Mouse (Mus musculus): ENCODE data around the gene 1700024P04Rik.
"Not testable (repeated sequence)": the region's sequence is repeated elsewhere in the genome, so short reads cannot be mapped to it uniquely, and the experiment has no call there.

Gene 1700024P04Rik

DNA sequence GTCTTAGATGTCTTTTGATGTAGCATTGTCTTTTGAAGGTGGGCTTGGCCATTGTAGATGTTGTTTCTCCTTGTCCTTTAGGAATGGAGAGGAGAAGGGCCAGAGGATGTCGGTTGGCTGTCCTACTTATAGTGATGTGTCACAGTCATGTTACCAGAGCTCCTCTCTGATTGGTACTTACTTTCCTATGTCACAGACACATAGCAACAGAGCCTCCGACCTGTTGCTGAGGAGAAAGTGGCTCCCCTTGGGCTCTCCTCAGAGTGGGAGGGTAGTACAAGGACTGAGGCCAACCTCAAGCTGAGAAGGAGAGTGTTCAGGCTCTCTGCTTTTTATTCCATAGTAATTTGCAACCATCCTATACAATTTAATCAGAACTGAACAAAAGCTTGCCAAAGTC lies at the start of gene 1700024P04Rik:
Gene 1700024P04Rik (minus strand): TSS at position 101 of the 400 bp plus-strand sequence.
- no peak for DNase-seq (ENCODE audit: low read depth, low spot score)

GRCm38 (mm10) chr13:99031223-99032216 lies 47.2 kb upstream of the 1700024P04Rik start:
- no peak for DNase-seq (ENCODE audit: low read depth, low spot score)

- DNase-seq (ENCODE audit: low read depth, low spot score): no peak
Observed at GRCm38 (mm10) chr13:99030579-99031200, 46.3 kb upstream of the 1700024P04Rik start.

- no peak for DNase-seq (ENCODE audit: low read depth, low spot score)
Observed at GRCm38 (mm10) chr13:99025268-99025667, 40.9 kb upstream of the 1700024P04Rik start.

DNA sequence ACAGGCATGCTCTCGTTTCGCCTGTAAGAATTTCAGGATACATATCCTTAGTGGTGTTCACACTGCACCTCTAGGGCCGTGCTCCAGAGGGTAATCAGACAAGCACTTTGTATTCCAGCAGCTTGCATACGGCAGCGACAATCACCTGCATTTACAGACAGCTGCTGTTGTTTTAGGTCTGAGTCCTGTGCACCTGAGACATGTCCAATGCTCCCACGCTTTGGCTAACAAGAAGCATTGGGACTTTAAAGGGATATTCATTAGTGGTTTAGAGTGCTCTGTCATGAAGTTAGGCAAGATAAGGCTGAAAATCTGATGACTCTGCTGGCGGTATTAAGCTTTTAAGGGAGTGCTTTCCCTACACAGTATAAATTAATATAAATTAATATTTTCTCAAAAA lies 37.7 kb upstream of the 1700024P04Rik start:
- DNase-seq (ENCODE audit: low read depth, low spot score): no peak

- no peak for DNase-seq (ENCODE audit: low read depth, low spot score)
Observed at GRCm38 (mm10) chr13:99021181-99021580, 36.8 kb upstream of the 1700024P04Rik start.

GRCm38 (mm10) chr13:99019831-99020669 lies 35.7 kb upstream of the 1700024P04Rik start:
- DNase-seq (ENCODE audit: low read depth, low spot score): no peak

DNA sequence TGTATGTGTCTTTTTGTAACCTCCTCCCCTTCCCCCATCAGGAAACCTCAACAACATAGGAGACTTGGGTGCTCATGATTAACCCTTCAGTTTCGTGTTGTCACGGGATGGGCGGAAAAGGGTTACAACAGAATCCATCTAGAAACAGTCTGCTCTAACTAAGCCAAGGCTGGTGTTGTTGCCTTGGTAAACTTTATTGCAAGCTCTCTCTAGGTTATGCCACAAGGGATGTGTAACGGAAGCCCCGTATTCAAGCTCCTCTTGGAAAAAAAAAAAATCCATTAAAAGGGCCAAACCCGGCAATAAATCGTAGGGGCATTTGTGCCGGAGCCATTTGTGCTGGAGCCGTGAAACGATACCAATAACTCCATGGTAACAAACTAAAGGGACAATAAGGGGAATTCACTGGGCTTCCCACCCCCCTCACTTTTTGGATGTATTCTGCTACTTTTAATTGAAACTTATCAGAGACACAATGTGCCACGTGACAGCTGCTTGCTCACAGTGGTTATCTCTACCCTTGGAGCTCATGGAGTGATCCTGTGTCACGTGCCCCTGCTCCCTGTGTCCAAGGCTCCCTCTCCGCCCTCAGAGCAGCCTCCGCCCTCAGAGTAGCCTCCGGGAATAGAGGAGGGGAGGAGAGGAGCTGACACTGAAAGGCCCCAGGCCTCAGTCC lies 34.3 kb upstream of the 1700024P04Rik start:
- no peak for DNase-seq (ENCODE audit: low read depth, low spot score)

DNA sequence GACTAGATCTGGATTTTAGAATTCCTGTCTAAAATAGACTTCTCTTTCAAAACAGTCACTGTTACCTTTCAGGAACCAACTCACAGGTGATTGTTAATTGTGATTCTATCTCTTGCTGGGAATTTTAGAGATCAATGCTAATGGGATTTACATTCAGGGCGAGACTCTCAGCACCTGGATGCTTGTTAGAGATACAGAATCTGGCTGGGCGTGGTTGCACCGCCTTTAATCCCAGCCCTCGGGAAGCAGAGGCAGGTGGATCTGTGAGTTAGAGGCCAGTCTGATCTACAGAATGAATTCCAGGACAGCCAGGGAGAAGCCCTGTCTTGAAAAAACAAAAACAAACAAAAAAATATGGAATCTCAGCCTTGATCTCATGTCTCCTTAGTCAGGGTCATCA lies 32.3 kb upstream of the 1700024P04Rik start:
- DNase-seq (ENCODE audit: low read depth, low spot score): no peak

GRCm38 (mm10) chr13:99012891-99013290 lies 28.5 kb upstream of the 1700024P04Rik start:
- no peak for DNase-seq (ENCODE audit: low read depth, low spot score)

DNA sequence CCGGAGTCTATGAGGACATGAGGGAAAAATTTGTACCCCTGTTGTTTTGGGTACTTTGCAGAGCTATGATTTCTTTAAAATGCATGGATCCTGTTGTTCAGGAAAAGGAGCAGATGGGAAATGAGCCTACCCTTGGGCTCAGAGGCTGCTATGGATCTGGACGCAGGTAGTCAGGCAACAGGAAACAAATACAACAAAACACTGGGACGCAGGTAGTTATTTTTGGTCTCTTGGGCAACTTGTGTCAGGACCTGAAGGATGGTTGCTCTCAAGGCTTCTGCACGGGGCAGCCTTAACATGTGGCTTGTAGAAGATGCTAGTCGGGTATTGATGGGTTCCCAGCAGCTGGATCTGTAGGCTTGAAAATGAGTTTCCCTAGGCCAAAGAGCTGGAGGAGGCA lies 23.6 kb upstream of the 1700024P04Rik start:
- DNase-seq (ENCODE audit: low read depth, low spot score): no peak

DNA sequence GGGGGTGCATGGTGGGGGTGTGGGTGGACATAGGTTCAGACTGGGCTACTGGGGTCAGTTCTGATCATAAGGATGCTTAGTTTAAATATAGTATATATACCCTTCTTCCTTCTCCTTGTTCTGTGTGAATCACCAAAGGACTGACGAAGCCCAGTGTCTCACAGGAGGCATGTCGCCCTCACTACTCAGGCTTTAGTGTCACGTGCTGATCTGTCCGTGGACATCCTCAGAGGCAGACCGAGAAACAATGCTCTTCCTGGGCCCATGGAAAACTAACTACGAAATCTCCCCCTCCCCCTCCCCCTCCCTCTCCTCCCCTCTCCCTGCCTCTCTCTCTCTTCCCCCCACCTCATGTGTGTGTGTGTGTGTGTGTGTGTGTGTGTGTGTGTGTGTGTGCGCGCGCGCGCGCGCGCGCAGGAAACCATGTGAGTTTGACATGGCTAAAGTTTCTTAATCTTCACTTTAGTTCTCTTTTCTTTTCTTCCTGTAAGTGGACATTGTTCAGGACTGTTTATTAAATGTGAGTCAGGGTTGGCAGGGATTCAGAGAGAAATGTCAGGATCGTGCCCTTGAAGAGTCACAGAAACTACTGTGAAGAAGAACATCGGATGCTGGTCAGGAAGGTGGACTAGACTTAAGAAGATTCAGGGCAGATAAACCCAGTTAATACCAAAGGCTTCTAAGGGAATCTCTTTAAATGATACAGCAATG lies 22.2 kb upstream of the 1700024P04Rik start:
- peak; percentile 45 for DNase-seq (ENCODE audit: low read depth, low spot score)

DNA sequence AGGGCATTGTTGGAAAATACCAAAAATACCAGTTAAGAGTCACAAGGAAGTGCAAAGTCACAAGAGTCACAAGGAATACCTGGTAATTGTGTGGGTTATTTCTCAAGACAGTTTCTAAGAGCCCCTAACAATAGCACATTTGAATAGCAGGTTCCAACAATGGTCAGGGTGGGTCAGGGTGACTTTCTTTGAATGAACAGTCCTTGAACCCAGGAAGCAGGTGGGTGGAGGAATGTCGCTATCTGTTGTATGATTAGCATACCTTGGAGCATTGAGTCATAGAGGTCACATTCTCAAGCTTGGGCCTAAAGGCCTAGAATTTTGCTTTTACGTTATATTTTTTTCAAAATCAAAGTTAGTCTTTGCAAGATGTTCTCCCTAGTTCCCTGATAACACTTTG lies 17.3 kb upstream of the 1700024P04Rik start:
- not testable (repeated sequence) for DNase-seq (ENCODE audit: low read depth, low spot score)

DNA sequence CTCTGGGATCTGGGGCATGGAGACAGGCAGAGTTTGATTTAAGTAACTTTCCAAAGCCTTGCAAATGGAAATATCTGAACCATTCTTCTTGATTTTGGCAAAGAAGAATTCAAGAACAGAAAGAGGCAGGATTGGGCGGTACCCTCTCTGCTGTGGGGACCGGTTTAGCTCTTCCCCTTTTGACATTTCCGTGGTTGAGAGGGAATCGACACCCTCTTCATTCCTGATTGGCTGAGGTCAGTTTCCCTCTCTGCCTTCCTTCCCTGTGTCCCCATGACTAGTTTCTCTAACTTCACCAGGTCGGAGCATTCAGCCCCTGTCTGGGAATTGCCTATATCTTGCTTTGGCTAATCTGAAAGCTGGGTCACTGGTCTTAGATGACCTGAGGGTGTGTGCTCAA lies 12.7 kb upstream of the 1700024P04Rik start:
- no peak for DNase-seq (ENCODE audit: low read depth, low spot score)

DNA sequence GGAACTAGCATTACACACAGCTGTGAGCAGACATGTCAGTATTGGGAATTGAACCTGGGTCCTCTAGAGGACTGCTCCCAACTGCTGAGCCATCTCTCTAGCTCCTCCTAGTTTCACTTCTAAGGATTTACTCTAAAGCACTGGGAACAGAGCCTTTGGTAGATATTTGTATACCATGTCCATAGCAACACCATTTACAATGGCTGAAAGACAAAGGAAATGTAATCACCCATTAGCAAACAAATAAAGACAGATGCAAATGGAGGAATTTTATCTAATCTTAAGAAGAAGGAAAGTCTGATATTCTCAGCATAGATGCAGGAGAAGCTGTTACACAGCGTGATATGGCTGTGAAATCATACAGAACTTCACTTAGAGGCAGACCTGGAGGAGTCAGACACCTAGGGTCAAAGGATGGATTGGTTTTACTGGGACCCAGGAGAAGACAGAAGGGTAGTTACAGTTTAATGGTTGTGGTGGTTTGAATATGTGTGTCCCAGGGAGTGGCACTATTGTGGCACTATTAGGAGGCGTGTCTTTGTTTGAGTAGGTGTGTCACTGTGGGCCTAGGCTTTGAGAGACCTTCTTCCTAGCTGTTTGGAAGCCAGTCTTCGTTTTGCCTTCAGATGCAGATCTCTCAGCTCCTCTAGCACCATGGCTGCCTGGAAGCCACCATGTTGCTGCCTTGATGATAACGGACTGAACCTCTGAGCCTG lies 7.1 kb downstream of the 1700024P04Rik start:
- DNase-seq (ENCODE audit: low read depth, low spot score): no peak

DNA sequence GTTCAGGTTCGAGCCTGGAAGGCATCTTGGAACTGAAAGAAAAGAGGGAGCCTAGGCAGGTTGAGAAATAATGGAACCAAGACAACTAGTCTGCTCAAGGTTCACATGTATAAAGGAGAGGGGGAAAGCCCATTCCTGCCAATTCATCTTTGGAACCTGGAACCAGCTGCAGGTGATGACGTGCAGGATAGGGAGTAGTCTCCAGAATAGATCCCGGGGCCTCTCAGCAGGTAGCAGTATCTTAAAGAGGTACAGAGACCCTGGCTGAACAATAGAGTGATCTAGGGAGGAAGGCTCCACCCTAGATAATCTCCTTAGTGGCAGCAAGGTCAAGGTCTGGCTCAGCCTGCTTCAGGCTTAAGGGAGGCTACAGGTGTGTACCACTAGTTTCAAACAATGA lies 8.3 kb downstream of the 1700024P04Rik start:
- not testable (repeated sequence) for DNase-seq (ENCODE audit: low read depth, low spot score)

DNA sequence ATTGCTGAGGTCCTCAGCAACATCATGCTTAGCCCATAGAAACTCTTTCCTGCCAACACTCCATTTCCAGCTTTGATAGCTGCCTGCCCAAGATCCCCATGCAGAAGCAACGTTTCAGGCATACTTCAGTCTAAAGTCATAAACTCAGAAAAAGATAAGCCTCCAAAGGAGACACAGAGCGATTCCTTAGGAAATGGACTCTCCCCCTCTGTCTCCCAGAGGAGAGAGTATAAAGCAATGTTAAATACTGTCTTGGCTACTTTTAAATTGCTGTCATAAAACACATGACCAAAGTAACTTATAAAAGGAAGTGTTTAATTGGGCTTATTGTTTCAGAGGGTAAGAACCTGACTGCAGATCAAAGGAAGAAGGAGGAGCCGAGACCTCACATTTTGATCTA lies 12.3 kb downstream of the 1700024P04Rik start:
- DNase-seq (ENCODE audit: low read depth, low spot score): no peak

DNA sequence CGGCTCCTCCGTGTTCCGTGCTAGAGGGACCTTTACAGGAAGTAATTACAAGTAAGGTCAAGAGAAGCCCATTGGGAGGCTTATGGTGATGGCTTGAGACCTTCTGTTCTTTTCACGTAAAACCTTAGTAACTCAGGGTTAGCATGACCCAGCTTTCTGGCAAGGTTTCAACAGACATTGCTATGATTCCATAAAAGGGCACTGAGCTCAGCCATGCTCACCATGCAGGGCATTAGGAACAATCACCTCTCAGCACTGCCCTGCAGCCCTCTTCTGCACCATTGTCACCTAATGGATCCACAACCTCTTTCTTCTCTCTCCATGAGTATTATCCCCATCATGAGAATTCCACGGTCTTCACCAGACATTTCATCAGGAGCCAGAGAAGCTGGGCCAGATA lies 12.7 kb downstream of the 1700024P04Rik start:
- peak; percentile 8 for DNase-seq (ENCODE audit: low read depth, low spot score)

- no peak for DNase-seq (ENCODE audit: low read depth, low spot score)
Observed at GRCm38 (mm10) chr13:98968517-98968916, 15.8 kb downstream of the 1700024P04Rik start.

- no peak for DNase-seq (ENCODE audit: low read depth, low spot score)
Observed at GRCm38 (mm10) chr13:98967942-98968341, 16.4 kb downstream of the 1700024P04Rik start.
